Mouse (Mus musculus): ENCODE measurements around the gene Ucp3. TPM values are rescaled to one million over a fixed set of nuclear protein-coding genes. Genes with fewer than 3 reads are reported as not detected.

The Ucp3 gene
- polyA plus RNA-seq (2012; rRNA removed) = 8.5 and 11.9 TPM in 2 replicates

GRCm38 (mm10) chr7:100472777-100473176 is at the start of gene Ucp3:
TSS of gene Ucp3 (plus strand) at chr7:100472990.
- no peak for DNase-seq (ENCODE audit: low read depth)

GRCm38 (mm10) chr7:100425795-100426194 is 47.0 kb upstream of the Ucp3 start:
- no peak for DNase-seq (ENCODE audit: low read depth)

- no peak for DNase-seq (ENCODE audit: low read depth)
Observed at GRCm38 (mm10) chr7:100429102-100429501, 43.7 kb upstream of the Ucp3 start.

- no peak for DNase-seq (ENCODE audit: low read depth)
Observed at GRCm38 (mm10) chr7:100429911-100430310, 42.9 kb upstream of the Ucp3 start.

- DNase-seq (ENCODE audit: low read depth) = peak; percentile 99
Observed at GRCm38 (mm10) chr7:100431103-100431502, 41.7 kb upstream of the Ucp3 start.

- no peak for DNase-seq (ENCODE audit: low read depth)
Observed at GRCm38 (mm10) chr7:100433295-100433694, 39.5 kb upstream of the Ucp3 start.

- DNase-seq (ENCODE audit: low read depth) = no peak
Observed at GRCm38 (mm10) chr7:100443728-100444127, 29.1 kb upstream of the Ucp3 start.

GRCm38 (mm10) chr7:100446271-100446670 is 26.5 kb upstream of the Ucp3 start:
- no peak for DNase-seq (ENCODE audit: low read depth)

- no peak for DNase-seq (ENCODE audit: low read depth)
Observed at GRCm38 (mm10) chr7:100448530-100448929, 24.3 kb upstream of the Ucp3 start.

- no peak for DNase-seq (ENCODE audit: low read depth)
Observed at GRCm38 (mm10) chr7:100448985-100449384, 23.8 kb upstream of the Ucp3 start.

- no peak for DNase-seq (ENCODE audit: low read depth)
Observed at GRCm38 (mm10) chr7:100458153-100458552, 14.6 kb upstream of the Ucp3 start.

GRCm38 (mm10) chr7:100459862-100460261 is 12.9 kb upstream of the Ucp3 start:
- DNase-seq (ENCODE audit: low read depth) = no peak

GRCm38 (mm10) chr7:100461621-100462151 is 11.1 kb upstream of the Ucp3 start:
- DNase-seq (ENCODE audit: low read depth) = peak; percentile 78

- DNase-seq (ENCODE audit: low read depth) = no peak
Observed at GRCm38 (mm10) chr7:100463194-100463593, 9.6 kb upstream of the Ucp3 start.

- peak; percentile 68 for DNase-seq (ENCODE audit: low read depth)
Observed at GRCm38 (mm10) chr7:100463757-100464156, 9.0 kb upstream of the Ucp3 start.

- no peak for DNase-seq (ENCODE audit: low read depth)
Observed at GRCm38 (mm10) chr7:100464248-100464647, 8.5 kb upstream of the Ucp3 start.

GRCm38 (mm10) chr7:100465248-100465647 is 7.5 kb upstream of the Ucp3 start:
- peak; percentile 70 for DNase-seq (ENCODE audit: low read depth)

GRCm38 (mm10) chr7:100465656-100466309 is 7.0 kb upstream of the Ucp3 start:
- DNase-seq (ENCODE audit: low read depth) = peak; percentile 85

GRCm38 (mm10) chr7:100466781-100467510 is 5.8 kb upstream of the Ucp3 start:
- no peak for DNase-seq (ENCODE audit: low read depth)

GRCm38 (mm10) chr7:100468761-100469160 is 4.0 kb upstream of the Ucp3 start:
- DNase-seq (ENCODE audit: low read depth) = no peak

- no peak for DNase-seq (ENCODE audit: low read depth)
Observed at GRCm38 (mm10) chr7:100469502-100469901, 3.3 kb upstream of the Ucp3 start.

GRCm38 (mm10) chr7:100470796-100471406 is 1.9 kb upstream of the Ucp3 start:
- no peak for DNase-seq (ENCODE audit: low read depth)

GRCm38 (mm10) chr7:100471407-100471797 is 1.4 kb upstream of the Ucp3 start:
- DNase-seq (ENCODE audit: low read depth) = no peak

Data from gonadal fat pad, adult 2 months (tissue).